Mouse (Mus musculus) cerebellum, postnatal 14 days (tissue): ENCODE data around the gene Cavin2.

Experiments
- DNase-seq, 2 experiments: peaks; one replicate each; pipeline ENCODE4 v3.0.0; 2021; ENCODE audit warnings: mixed read lengths in 2 of 2

Cavin2 gene

GRCm38 (mm10) chr1:51288755-51289619 lies at the start of gene Cavin2:
Cavin2 (plus strand) TSS chr1:51289126.
- no peak for DNase-seq

GRCm38 (mm10) chr1:51241311-51241986 lies 47.5 kb upstream of the Cavin2 start:
- DNase-seq = peak; percentile 15 to 38

- peak; percentile 71 to 92 for DNase-seq
These were observed 45.6 kb upstream of the Cavin2 start for GRCm38 (mm10) chr1:51243294-51243693.

GRCm38 (mm10) chr1:51243869-51244268 lies 45.1 kb upstream of the Cavin2 start:
- DNase-seq = no peak

- no peak for DNase-seq
These were observed 43.5 kb upstream of the Cavin2 start for GRCm38 (mm10) chr1:51245381-51245780.

- DNase-seq = no peak
These were observed 38.6 kb upstream of the Cavin2 start for GRCm38 (mm10) chr1:51250302-51250701.

GRCm38 (mm10) chr1:51265118-51265800 lies 23.7 kb upstream of the Cavin2 start:
- DNase-seq = no peak

GRCm38 (mm10) chr1:51265926-51266325 lies 23.0 kb upstream of the Cavin2 start:
- DNase-seq = no peak

GRCm38 (mm10) chr1:51267125-51267524 lies 21.8 kb upstream of the Cavin2 start:
- DNase-seq = peak in 1 of 2 experiments; percentile 30

- DNase-seq = no peak
These were observed 20.7 kb upstream of the Cavin2 start for GRCm38 (mm10) chr1:51268225-51268624.

- no peak for DNase-seq
These were observed 18.6 kb upstream of the Cavin2 start for GRCm38 (mm10) chr1:51270196-51270935.

GRCm38 (mm10) chr1:51271845-51272244 lies 17.1 kb upstream of the Cavin2 start:
- no peak for DNase-seq

GRCm38 (mm10) chr1:51272583-51273201 lies 16.2 kb upstream of the Cavin2 start:
- no peak for DNase-seq

GRCm38 (mm10) chr1:51277879-51278567 lies 10.9 kb upstream of the Cavin2 start:
- DNase-seq = no peak

GRCm38 (mm10) chr1:51288201-51288600 lies 725 bp upstream of the Cavin2 start:
- peak; percentile 17 to 48 for DNase-seq

GRCm38 (mm10) chr1:51289620-51290445 lies 907 bp downstream of the Cavin2 start:
- DNase-seq = peak in 1 of 2 experiments; percentile 9

- peak; percentile 78 to 81 for DNase-seq
These were observed 1.7 kb downstream of the Cavin2 start for GRCm38 (mm10) chr1:51290634-51291033.

GRCm38 (mm10) chr1:51292348-51292747 lies 3.4 kb downstream of the Cavin2 start:
- no peak for DNase-seq

GRCm38 (mm10) chr1:51300295-51300930 lies 11.5 kb downstream of the Cavin2 start:
- no peak for DNase-seq

- DNase-seq = no peak
These were observed 18.1 kb downstream of the Cavin2 start for GRCm38 (mm10) chr1:51307056-51307455.
